Mouse (Mus musculus) ES-E14 (cell line): ENCODE results near the gene Dgkd.

Experiments used
- CHD2 ChIP-seq: IDR thresholded peaks from 2 replicates; pipeline ENCODE4 v1.6.1; 2014; ENCODE audit warnings: mild to moderate bottlenecking, low read depth, low read length, inconsistent platforms
- HCFC1 ChIP-seq: IDR thresholded peaks from 2 replicates; pipeline ENCODE4 v1.6.1; 2012; ENCODE audit warnings: low read length, inconsistent platforms, borderline replicate concordance; ENCODE audit not compliant: insufficient read depth
- MAFK ChIP-seq: IDR thresholded peaks from 2 replicates; pipeline ENCODE4 v1.6.1; 2014; ENCODE audit warnings: mild to moderate bottlenecking, low read depth, low read length, inconsistent platforms; ENCODE audit not compliant: insufficient read depth
- ZC3H11A ChIP-seq: IDR thresholded peaks from 2 replicates; pipeline ENCODE4 v1.6.1; 2012; ENCODE audit warnings: low read depth, mild to moderate bottlenecking, inconsistent platforms, low read length, borderline replicate concordance

DNA sequence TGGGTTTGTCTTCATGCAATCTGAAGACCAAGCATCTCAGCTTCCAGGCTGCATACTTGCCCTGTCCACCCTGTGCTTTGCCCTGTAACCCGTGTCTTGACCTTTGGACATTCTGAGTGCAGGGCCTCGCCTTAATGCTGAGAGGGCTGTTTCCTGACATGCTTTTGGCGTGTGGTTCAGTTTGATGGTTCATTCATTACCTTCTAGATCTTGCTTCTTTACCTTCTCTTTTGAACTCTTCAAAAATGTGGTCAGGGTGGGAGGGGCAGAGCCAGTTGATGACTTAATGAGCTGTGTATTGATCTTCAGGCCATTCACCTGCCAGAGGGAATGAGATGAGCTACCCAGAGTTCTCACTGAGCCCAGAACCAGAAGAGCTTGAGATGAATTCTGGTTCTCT lies 55.6 kb downstream of the Dgkd start:
- TF ChIP-seq ZC3H11A (no peak), HCFC1 (no peak), MAFK (no peak), CHD2 (no peak)
